ENCODE assay signal across 9 mouse cellular contexts in genomic region chr4:62695946-62696345, GRCm38 (mm10).
DNase-seq lines count a peak whose midpoint lies in the region; ATAC-seq and TF ChIP-seq lines count a peak whose summit lies in the region.
"Had no signal": no experiment of that assay in that cellular context is flagged by ENCODE, and none has a peak within 500 bp of the region (broad histone marks: within the 10 kb centered on the region; RNA-seq: fewer than 3 reads in every experiment).

No protein-coding gene starts in this region.

- peak; percentile 46 to 64 for DNase-seq in left cerebral cortex, adult 18-20 months (ENCODE audit: low spot score in 2 of 2)
- DNase-seq in left cerebral cortex, adult 11 months (ENCODE audit: low spot score) = no peak
- DNase-seq in MN1 (ENCODE audit: low spot score) = peak; percentile 87
- peak; percentile 71 to 82 for DNase-seq in cerebellum, postnatal 25 days
- peak; percentile 60 for DNase-seq in heart, postnatal 0 days (ENCODE audit: low spot score)
- peak; percentile 49 for DNase-seq in layer of hippocampus, adult 9-11 months

- peaks cover 17% of the 10 kb centered on the region; the same call in 1 of the 2 replicates for H3K36me3 ChIP-seq in heart, postnatal 0 days (replicated peaks; ENCODE audit: control insufficient read depth, insufficient read depth, low read length)
- peaks cover 56% of the 10 kb centered on the region for H3K36me3 ChIP-seq in midbrain, embryonic 13.5 days

- 64% methylated on average over 13 of the region's 13 CpGs for WGBS in heart, postnatal 0 days
- 33% methylated on average over 5 of the region's 13 CpGs for WGBS in midbrain, embryonic 13.5 days

- H3K9me3 ChIP-seq in heart, postnatal 0 days (replicated peaks; ENCODE audit: control insufficient read depth, low read length) = no peaks in the 10 kb centered on the region
- no peaks in the 10 kb centered on the region for H3K9me3 ChIP-seq in midbrain, embryonic 13.5 days

- no peak for ATAC-seq in heart, postnatal 0 days (ENCODE audit: insufficient read depth, low read depth)
- no peak for ATAC-seq in midbrain, embryonic 13.5 days
- no peak for ATAC-seq in monocyte, adult 5-6 weeks (replicated peaks; ENCODE audit: insufficient number of reproducible peaks, low FRiP score, low TSS enrichment, poor library complexity, severe bottlenecking)

- H3K27ac ChIP-seq in heart, postnatal 0 days (ENCODE audit: low read depth) = peak overlapping the region; percentile 61; the same call in 1 of the 2 replicates
- H3K27ac ChIP-seq in midbrain, embryonic 13.5 days = no peak overlapping the region

- no peak overlapping the region for H3K4me2 ChIP-seq in heart, postnatal 0 days (ENCODE audit: low read depth, low read length)
- no peak overlapping the region for H3K4me2 ChIP-seq in midbrain, embryonic 13.5 days (replicated peaks)

- H3K4me3 ChIP-seq in heart, postnatal 0 days (ENCODE audit: low read depth, low read length) = no peak overlapping the region
- H3K4me3 ChIP-seq in midbrain, embryonic 13.5 days (replicated peaks) = no peak overlapping the region
- H3K4me3 ChIP-seq: erythroblast, embryonic 14.5 days had no signal

- TF ChIP-seq EP300 in heart, postnatal 0 days (IDR thresholded peaks at IDR 0.05; ENCODE audit: low read depth) = no peak

- H3K9ac ChIP-seq in heart, postnatal 0 days (replicated peaks; ENCODE audit: low read depth, low read length) = no peak overlapping the region
- 0 out of 2 replicates have a peak overlapping the region, but pooled peaks have one; percentile 30 for H3K9ac ChIP-seq in midbrain, embryonic 13.5 days (replicated peaks)

- peak; percentile 70 for TF ChIP-seq CTCF in heart, postnatal 0 days (IDR thresholded peaks at IDR 0.05; ENCODE audit: low read depth)

- H3K27me3 ChIP-seq in heart, postnatal 0 days (ENCODE audit: control insufficient read depth, insufficient read depth, low read length) = no peaks in the 10 kb centered on the region
- H3K27me3 ChIP-seq in midbrain, embryonic 13.5 days = no peaks in the 10 kb centered on the region

- H3K4me1 ChIP-seq in heart, postnatal 0 days (ENCODE audit: control insufficient read depth, insufficient read depth) = peaks cover 18% of the 10 kb centered on the region; the same call in 1 of the 2 replicates
- peaks cover 64% of the 10 kb centered on the region for H3K4me1 ChIP-seq in midbrain, embryonic 13.5 days (replicated peaks)
